Mouse (Mus musculus) kidney, adult 2 months (tissue): Measurements from ENCODE around the gene Rhobtb1.

ENCODE experiments used
- CTCF ChIP-seq: fragments of 200-500 bp; conservative IDR thresholded peaks from 2 replicates; pipeline ENCODE4 v1.5.1; 2011; ENCODE audit warnings: low read depth, mild to moderate bottlenecking, control low read depth, low read length, moderate library complexity, mixed read lengths; ENCODE audit not compliant: insufficient read depth, insufficient read length
- POLR2A ChIP-seq: fragments of 200-500 bp; IDR thresholded peaks from one replicate; pipeline ENCODE4 v1.6.1; 2011; ENCODE audit warnings: low read depth, low read length, control low read depth

DNA sequence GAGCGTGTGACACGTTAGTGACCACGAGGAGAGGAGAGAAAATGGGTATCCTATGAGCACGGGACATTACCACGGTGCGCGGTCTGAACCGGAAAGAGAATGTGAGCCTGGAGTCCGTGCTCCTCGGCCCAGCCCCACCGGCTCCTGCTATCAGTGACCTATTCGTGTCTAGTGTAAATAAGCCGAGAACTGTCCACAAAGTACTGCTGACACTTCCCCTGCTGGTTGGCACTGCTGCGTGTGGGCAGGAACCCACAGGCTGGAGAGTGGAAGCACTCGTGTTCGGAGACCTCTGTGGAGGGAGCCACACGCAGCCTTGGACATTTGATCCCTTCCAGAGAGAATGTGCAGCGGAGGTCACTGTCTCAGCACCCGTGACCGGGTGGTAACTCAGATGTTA lies at the start of gene Rhobtb1:
- TF ChIP-seq CTCF (peak; percentile 13; the same call in 1 of the 2 replicates), POLR2A (no peak)
